Mouse (Mus musculus) lung, postnatal 0 days (tissue): ENCODE results near the gene Kif13a. TPM values are rescaled to one million over a fixed set of nuclear protein-coding genes. Genes with fewer than 3 reads are reported as not detected.

Source experiments
- ATAC-seq: fragments of 200-750 bp; cut with Nextera tagmentation; 2 replicates; pipeline ENCODE4 v1.8.0; 2017; ENCODE audit warnings: moderate library complexity
- DNase-seq: peaks from one replicate; pipeline ENCODE4 v3.0.0-alpha.2; 2016; ENCODE audit warnings: low spot score
- H3K27ac ChIP-seq: fragments of 300-500 bp; sonication (generic); 2 replicates; pipeline ENCODE4 v1.5.1; 2014; ENCODE audit warnings: antibody characterized with exemption, mild to moderate bottlenecking, low read length, mixed read lengths
- H3K27me3 ChIP-seq: fragments of 300-500 bp; sonication (generic); replicated peaks from 2 replicates; pipeline ENCODE4 v1.6.1; 2014; ENCODE audit warnings: low read length, mixed read lengths; ENCODE audit not compliant: insufficient read depth
- H3K36me3 ChIP-seq: fragments of 300-500 bp; sonication (generic); 2 replicates; pipeline ENCODE4 v1.6.1; 2014; ENCODE audit warnings: low read length, mixed read lengths; ENCODE audit not compliant: insufficient read depth
- H3K4me1 ChIP-seq: fragments of 300-500 bp; sonication (generic); 2 replicates; pipeline ENCODE4 v1.6.1; 2014; ENCODE audit warnings: antibody characterized with exemption, low read depth, low read length, mixed read lengths; ENCODE audit not compliant: insufficient read depth
- H3K4me2 ChIP-seq: fragments of 300-500 bp; sonication (generic); replicated peaks from 2 replicates; pipeline ENCODE4 v1.6.1; 2014; ENCODE audit warnings: low read depth, mild to moderate bottlenecking, low read length, moderate library complexity, mixed read lengths
- H3K4me3 ChIP-seq: fragments of 300-500 bp; sonication (generic); 2 replicates; pipeline ENCODE4 v1.5.1; 2014; ENCODE audit warnings: low read depth, low read length
- H3K9ac ChIP-seq: fragments of 300-500 bp; sonication (generic); replicated peaks from 2 replicates; pipeline ENCODE4 v1.6.1; 2014; ENCODE audit warnings: low read depth, mild to moderate bottlenecking
- H3K9me3 ChIP-seq: fragments of 300-500 bp; sonication (generic); 2 replicates; pipeline ENCODE4 v1.6.1; 2016; ENCODE audit warnings: low read length, mixed read lengths
- CTCF ChIP-seq: IDR thresholded peaks from 2 replicates; pipeline ENCODE4 v1.5.1; 2016; ENCODE audit warnings: antibody characterized with exemption, mild to moderate bottlenecking
- EP300 ChIP-seq: IDR thresholded peaks from 2 replicates; pipeline ENCODE4 v1.6.1; 2016; ENCODE audit warnings: antibody characterized with exemption, mild to moderate bottlenecking, control low read depth
- WGBS: fragments of 180-500 bp; shearing (Covaris S2); extraction: QIAGEN DNeasy Blood & Tissue Kit; methylation state at CpG from one replicate; pipeline ENCODE4 v1.1.7; 2014; 5-methylcytosine and 5-hydroxymethylcytosine counted together
- polyA plus RNA-seq: library from polyadenylated mRNA; unstranded; fragments of >200 nt; fragmentation: Nextera tagmentation; extraction: Ambion mirVana; gene quantifications from 2 replicates; pipeline ENCODE4 v1.2.1, GENCODE M21; 2015

The Kif13a gene
- polyA plus RNA-seq, 1 experiment from 2014 or later, result 30.5 TPM

GRCm38 (mm10) chr13:46863169-46863748, 66.4 kb downstream of the Kif13a start:
- TF ChIP-seq CTCF, result no peak
- no peak for TF ChIP-seq EP300
- no peak for DNase-seq
- Histone ChIP-seq H3K27me3 (no peaks in the 10 kb centered on the region), H3K9ac (no peak overlapping the region), H3K4me3 (no peak overlapping the region), H3K9me3 (no peaks in the 10 kb centered on the region), H3K4me1 (peaks cover 3% of the 10 kb centered on the region; the same call in 1 of the 2 replicates), H3K36me3 (no peaks in the 10 kb centered on the region), H3K27ac (no peak overlapping the region), H3K4me2 (no peak overlapping the region)
- ATAC-seq, result no peak
- 33% methylated on average over 3 of the region's 3 CpGs for WGBS

GRCm38 (mm10) chr13:46859876-46860275, 69.8 kb downstream of the Kif13a start:
- DNase-seq (no peak), ATAC-seq (no peak)
- Histone ChIP-seq H3K4me2 (no peak overlapping the region), H3K9ac (no peak overlapping the region), H3K27me3 (no peaks in the 10 kb centered on the region), H3K27ac (no peak overlapping the region), H3K36me3 (no peaks in the 10 kb centered on the region), H3K4me3 (no peak overlapping the region), H3K4me1 (peaks cover 3% of the 10 kb centered on the region; the same call in 1 of the 2 replicates), H3K9me3 (no peaks in the 10 kb centered on the region)
- 100% methylated on average over 2 of the region's 2 CpGs for WGBS
- TF ChIP-seq CTCF, result no peak
- no peak for TF ChIP-seq EP300

GRCm38 (mm10) chr13:46859173-46859572, 70.5 kb downstream of the Kif13a start:
- WGBS, result 81% methylated on average over 2 of the region's 2 CpGs
- no peak for ATAC-seq

GRCm38 (mm10) chr13:46858835-46859152, 70.9 kb downstream of the Kif13a start:
- Histone ChIP-seq H3K4me2 (no peak overlapping the region), H3K27ac (no peak overlapping the region), H3K9ac (no peak overlapping the region), H3K27me3 (no peaks in the 10 kb centered on the region), H3K4me3 (no peak overlapping the region), H3K36me3 (no peaks in the 10 kb centered on the region), H3K9me3 (no peaks in the 10 kb centered on the region), H3K4me1 (peaks cover 3% of the 10 kb centered on the region; the same call in 1 of the 2 replicates)
- no peak for TF ChIP-seq CTCF
- no peak for TF ChIP-seq EP300
- 46% methylated on average over 8 of the region's 8 CpGs for WGBS
- DNase-seq (no peak), ATAC-seq (no peak)

More at GRCm38 (mm10) chr13:46859173-46859572, 70.5 kb downstream of the Kif13a start:
- no peaks in the 10 kb centered on the region for H3K27me3 ChIP-seq
- no peaks in the 10 kb centered on the region for H3K9me3 ChIP-seq
- no peak overlapping the region for H3K4me3 ChIP-seq
- no peak for DNase-seq
- no peak overlapping the region for H3K27ac ChIP-seq
- H3K4me2 ChIP-seq, result no peak overlapping the region
- H3K36me3 ChIP-seq, result no peaks in the 10 kb centered on the region
- no peak overlapping the region for H3K9ac ChIP-seq
- peaks cover 3% of the 10 kb centered on the region; the same call in 1 of the 2 replicates for H3K4me1 ChIP-seq
- no peak for TF ChIP-seq EP300
- TF ChIP-seq CTCF, result no peak

GRCm38 (mm10) chr13:46858143-46858834, 71.4 kb downstream of the Kif13a start:
- WGBS, result 92% methylated on average over 8 of the region's 8 CpGs
- Histone ChIP-seq H3K4me3 (no peak overlapping the region), H3K9me3 (no peaks in the 10 kb centered on the region), H3K4me2 (no peak overlapping the region), H3K27me3 (no peaks in the 10 kb centered on the region), H3K9ac (no peak overlapping the region), H3K36me3 (no peaks in the 10 kb centered on the region), H3K27ac (no peak overlapping the region), H3K4me1 (peaks cover 3% of the 10 kb centered on the region; the same call in 1 of the 2 replicates)
- no peak for TF ChIP-seq CTCF
- no peak for TF ChIP-seq EP300
- ATAC-seq, result no peak
- no peak for DNase-seq

GRCm38 (mm10) chr13:46854456-46854855, 75.2 kb downstream of the Kif13a start:
- Histone ChIP-seq H3K4me1 (no peaks in the 10 kb centered on the region), H3K27me3 (no peaks in the 10 kb centered on the region), H3K4me2 (no peak overlapping the region), H3K27ac (no peak overlapping the region), H3K9ac (no peak overlapping the region), H3K36me3 (no peaks in the 10 kb centered on the region), H3K9me3 (no peaks in the 10 kb centered on the region), H3K4me3 (no peak overlapping the region)
- TF ChIP-seq CTCF (no peak), EP300 (no peak)
- 76% methylated on average over 5 of the region's 5 CpGs for WGBS
- DNase-seq (no peak), ATAC-seq (no peak)
